Mouse (Mus musculus): Measurements from ENCODE around the gene Tbxas1. TPM values are rescaled to one million over a fixed set of nuclear protein-coding genes. Genes with fewer than 3 reads are reported as not detected.

Tbxas1 gene
- polyA plus RNA-seq, 1 experiment from 2014 or later = 2.2 TPM

- Histone ChIP-seq H3K4me2 (replicated peaks) (no peak overlapping the region), H3K4me3 (replicated peaks; ENCODE audit: low read length) (no peak overlapping the region), H3K9ac (no peak overlapping the region), H3K4me1 (replicated peaks; ENCODE audit: control insufficient read depth, insufficient read depth, low read length) (no peaks in the 10 kb centered on the region), H3K9me3 (ENCODE audit: control insufficient read depth, low read length) (no peaks in the 10 kb centered on the region), H3K27me3 (ENCODE audit: control insufficient read depth, insufficient read depth, low read length) (no peaks in the 10 kb centered on the region), H3K36me3 (replicated peaks; ENCODE audit: control insufficient read depth, insufficient read depth) (no peaks in the 10 kb centered on the region), H3K27ac (no peak overlapping the region)
- ATAC-seq (ENCODE audit: low FRiP score) (no peak), DNase-seq (ENCODE audit: low spot score) (no peak)
- WGBS = 88% methylated on average over 11 of the region's 11 CpGs
Observed at GRCm38 (mm10) chr6:38980921-38981715, 105.9 kb downstream of the Tbxas1 start.

- WGBS = 96% methylated on average over 8 of the region's 8 CpGs
- ATAC-seq (ENCODE audit: low FRiP score) (no peak), DNase-seq (ENCODE audit: low spot score) (no peak)
- no peak overlapping the region for H3K4me3 ChIP-seq (replicated peaks; ENCODE audit: low read length)
- no peaks in the 10 kb centered on the region for H3K36me3 ChIP-seq (replicated peaks; ENCODE audit: control insufficient read depth, insufficient read depth)
- H3K9ac ChIP-seq = no peak overlapping the region
- no peaks in the 10 kb centered on the region for H3K27me3 ChIP-seq (ENCODE audit: control insufficient read depth, insufficient read depth, low read length)
- no peaks in the 10 kb centered on the region for H3K9me3 ChIP-seq (ENCODE audit: control insufficient read depth, low read length)
- no peak overlapping the region for H3K4me2 ChIP-seq (replicated peaks)
- no peaks in the 10 kb centered on the region for H3K4me1 ChIP-seq (replicated peaks; ENCODE audit: control insufficient read depth, insufficient read depth, low read length)
- H3K27ac ChIP-seq = no peak overlapping the region
Observed at GRCm38 (mm10) chr6:38982071-38982470, 106.9 kb downstream of the Tbxas1 start.

- Histone ChIP-seq H3K36me3 (replicated peaks; ENCODE audit: control insufficient read depth, insufficient read depth) (no peaks in the 10 kb centered on the region), H3K4me3 (replicated peaks; ENCODE audit: low read length) (no peak overlapping the region), H3K9me3 (ENCODE audit: control insufficient read depth, low read length) (no peaks in the 10 kb centered on the region), H3K27ac (no peak overlapping the region), H3K4me2 (replicated peaks) (no peak overlapping the region), H3K4me1 (replicated peaks; ENCODE audit: control insufficient read depth, insufficient read depth, low read length) (no peaks in the 10 kb centered on the region), H3K9ac (no peak overlapping the region), H3K27me3 (ENCODE audit: control insufficient read depth, insufficient read depth, low read length) (no peaks in the 10 kb centered on the region)
- ATAC-seq (ENCODE audit: low FRiP score) (no peak), DNase-seq (ENCODE audit: low spot score) (no peak)
- WGBS = 68% methylated on average over 4 of the region's 4 CpGs
Observed at GRCm38 (mm10) chr6:38982656-38983055, 107.5 kb downstream of the Tbxas1 start.

- no peaks in the 10 kb centered on the region for H3K36me3 ChIP-seq (replicated peaks; ENCODE audit: control insufficient read depth, insufficient read depth)
- H3K9ac ChIP-seq = no peak overlapping the region
- H3K27me3 ChIP-seq (ENCODE audit: control insufficient read depth, insufficient read depth, low read length) = no peaks in the 10 kb centered on the region
- H3K9me3 ChIP-seq (ENCODE audit: control insufficient read depth, low read length) = no peaks in the 10 kb centered on the region
- H3K4me1 ChIP-seq (replicated peaks; ENCODE audit: control insufficient read depth, insufficient read depth, low read length) = no peaks in the 10 kb centered on the region
- no peak overlapping the region for H3K27ac ChIP-seq
- 64% methylated on average over 7 of the region's 7 CpGs for WGBS
- DNase-seq (ENCODE audit: low spot score) (no peak), ATAC-seq (ENCODE audit: low FRiP score) (no peak)
- H3K4me2 ChIP-seq (replicated peaks) = no peak overlapping the region
- H3K4me3 ChIP-seq (replicated peaks; ENCODE audit: low read length) = no peak overlapping the region
Observed at GRCm38 (mm10) chr6:38983060-38983459, 107.9 kb downstream of the Tbxas1 start.

GRCm38 (mm10) chr6:38984626-38985025, 109.4 kb downstream of the Tbxas1 start:
- no peak overlapping the region for H3K4me2 ChIP-seq (replicated peaks)

GRCm38 (mm10) chr6:38986641-38987040, 111.4 kb downstream of the Tbxas1 start:
- H3K27me3 ChIP-seq (ENCODE audit: control insufficient read depth, insufficient read depth, low read length) = no peaks in the 10 kb centered on the region
- H3K4me1 ChIP-seq (replicated peaks; ENCODE audit: control insufficient read depth, insufficient read depth, low read length) = no peaks in the 10 kb centered on the region
- H3K36me3 ChIP-seq (replicated peaks; ENCODE audit: control insufficient read depth, insufficient read depth) = no peaks in the 10 kb centered on the region
- DNase-seq (ENCODE audit: low spot score) (no peak), ATAC-seq (ENCODE audit: low FRiP score) (no peak)
- H3K9me3 ChIP-seq (ENCODE audit: control insufficient read depth, low read length) = no peaks in the 10 kb centered on the region
- H3K4me3 ChIP-seq (replicated peaks; ENCODE audit: low read length) = no peak overlapping the region
- no peak overlapping the region for H3K9ac ChIP-seq
- no peak overlapping the region for H3K27ac ChIP-seq
- 64% methylated on average over 10 of the region's 10 CpGs for WGBS
- no peak overlapping the region for H3K4me2 ChIP-seq (replicated peaks)

More at GRCm38 (mm10) chr6:38984626-38985025, 109.4 kb downstream of the Tbxas1 start:
- no peaks in the 10 kb centered on the region for H3K9me3 ChIP-seq (ENCODE audit: control insufficient read depth, low read length)
- H3K4me3 ChIP-seq (replicated peaks; ENCODE audit: low read length) = no peak overlapping the region
- H3K4me1 ChIP-seq (replicated peaks; ENCODE audit: control insufficient read depth, insufficient read depth, low read length) = no peaks in the 10 kb centered on the region
- no peak overlapping the region for H3K9ac ChIP-seq
- no peak overlapping the region for H3K27ac ChIP-seq
- DNase-seq (ENCODE audit: low spot score) (no peak), ATAC-seq (ENCODE audit: low FRiP score) (no peak)
- H3K36me3 ChIP-seq (replicated peaks; ENCODE audit: control insufficient read depth, insufficient read depth) = no peaks in the 10 kb centered on the region
- no peaks in the 10 kb centered on the region for H3K27me3 ChIP-seq (ENCODE audit: control insufficient read depth, insufficient read depth, low read length)
- WGBS = 74% methylated on average over 2 of the region's 2 CpGs

GRCm38 (mm10) chr6:38992016-38992415, 116.8 kb downstream of the Tbxas1 start:
- Histone ChIP-seq H3K9ac (no peak overlapping the region), H3K9me3 (ENCODE audit: control insufficient read depth, low read length) (no peaks in the 10 kb centered on the region), H3K4me2 (replicated peaks) (no peak overlapping the region), H3K27ac (no peak overlapping the region), H3K4me3 (replicated peaks; ENCODE audit: low read length) (no peak overlapping the region), H3K27me3 (ENCODE audit: control insufficient read depth, insufficient read depth, low read length) (no peaks in the 10 kb centered on the region), H3K36me3 (replicated peaks; ENCODE audit: control insufficient read depth, insufficient read depth) (no peaks in the 10 kb centered on the region), H3K4me1 (replicated peaks; ENCODE audit: control insufficient read depth, insufficient read depth, low read length) (no peaks in the 10 kb centered on the region)
- 53% methylated on average over 4 of the region's 4 CpGs for WGBS
- ATAC-seq (ENCODE audit: low FRiP score) = no peak
- no peak for DNase-seq (ENCODE audit: low spot score)

- Histone ChIP-seq H3K4me2 (replicated peaks) (no peak overlapping the region), H3K9ac (no peak overlapping the region), H3K27me3 (ENCODE audit: control insufficient read depth, insufficient read depth, low read length) (no peaks in the 10 kb centered on the region), H3K36me3 (replicated peaks; ENCODE audit: control insufficient read depth, insufficient read depth) (no peaks in the 10 kb centered on the region), H3K27ac (no peak overlapping the region), H3K9me3 (ENCODE audit: control insufficient read depth, low read length) (no peaks in the 10 kb centered on the region), H3K4me3 (replicated peaks; ENCODE audit: low read length) (no peak overlapping the region), H3K4me1 (replicated peaks; ENCODE audit: control insufficient read depth, insufficient read depth, low read length) (no peaks in the 10 kb centered on the region)
- WGBS = 85% methylated on average over 3 of the region's 3 CpGs
- no peak for DNase-seq (ENCODE audit: low spot score)
- no peak for ATAC-seq (ENCODE audit: low FRiP score)
Observed at GRCm38 (mm10) chr6:38995774-38996173, 120.6 kb downstream of the Tbxas1 start.

GRCm38 (mm10) chr6:38997838-38998237, 122.6 kb downstream of the Tbxas1 start:
- Histone ChIP-seq H3K36me3 (replicated peaks; ENCODE audit: control insufficient read depth, insufficient read depth) (no peaks in the 10 kb centered on the region), H3K9me3 (ENCODE audit: control insufficient read depth, low read length) (no peaks in the 10 kb centered on the region), H3K27ac (no peak overlapping the region), H3K4me1 (replicated peaks; ENCODE audit: control insufficient read depth, insufficient read depth, low read length) (no peaks in the 10 kb centered on the region), H3K4me2 (replicated peaks) (no peak overlapping the region), H3K27me3 (ENCODE audit: control insufficient read depth, insufficient read depth, low read length) (no peaks in the 10 kb centered on the region), H3K9ac (no peak overlapping the region), H3K4me3 (replicated peaks; ENCODE audit: low read length) (no peak overlapping the region)
- DNase-seq (ENCODE audit: low spot score) (no peak), ATAC-seq (ENCODE audit: low FRiP score) (no peak)
- 87% methylated on average over 4 of the region's 4 CpGs for WGBS

- Histone ChIP-seq H3K9me3 (ENCODE audit: control insufficient read depth, low read length) (no peaks in the 10 kb centered on the region), H3K9ac (no peak overlapping the region), H3K4me1 (replicated peaks; ENCODE audit: control insufficient read depth, insufficient read depth, low read length) (peaks cover 26% of the 10 kb centered on the region), H3K4me2 (replicated peaks) (no peak overlapping the region), H3K27me3 (ENCODE audit: control insufficient read depth, insufficient read depth, low read length) (no peaks in the 10 kb centered on the region), H3K4me3 (replicated peaks; ENCODE audit: low read length) (no peak overlapping the region), H3K36me3 (replicated peaks; ENCODE audit: control insufficient read depth, insufficient read depth) (no peaks in the 10 kb centered on the region), H3K27ac (no peak overlapping the region)
- 85% methylated on average over 7 of the region's 7 CpGs for WGBS
- ATAC-seq (ENCODE audit: low FRiP score) (no peak), DNase-seq (ENCODE audit: low spot score) (no peak)
Observed at GRCm38 (mm10) chr6:39003126-39003525, 127.9 kb downstream of the Tbxas1 start.

All from hindbrain, embryonic 14.5 days (tissue).